Mouse (Mus musculus): ENCODE results near the gene Maml3.

Maml3 gene

DNA sequence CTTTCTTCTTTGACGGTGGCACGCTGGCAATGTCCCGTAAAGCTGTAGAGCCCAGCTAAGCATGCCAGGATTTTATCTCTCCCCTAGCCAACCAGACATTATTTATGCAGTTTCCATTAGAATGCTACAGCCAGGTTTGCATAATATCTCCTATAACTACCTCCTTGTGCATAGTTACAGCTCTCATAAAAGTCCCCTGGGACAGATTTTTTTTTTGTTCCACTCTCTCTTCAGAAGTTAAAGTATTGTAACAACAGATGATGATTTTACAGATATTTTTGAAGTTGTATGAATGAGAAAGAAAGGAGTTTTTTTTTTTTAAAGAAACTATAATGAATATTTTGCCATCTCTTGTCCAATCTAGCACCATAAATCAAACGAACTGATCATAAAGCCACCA is 232.1 kb downstream of the Maml3 start:
- DNase-seq (ENCODE audit: low spot score in 2 of 2): no peak

- no peak for DNase-seq (ENCODE audit: low spot score in 2 of 2)
These were observed 233.5 kb downstream of the Maml3 start for GRCm38 (mm10) chr3:51871346-51871745.

DNA sequence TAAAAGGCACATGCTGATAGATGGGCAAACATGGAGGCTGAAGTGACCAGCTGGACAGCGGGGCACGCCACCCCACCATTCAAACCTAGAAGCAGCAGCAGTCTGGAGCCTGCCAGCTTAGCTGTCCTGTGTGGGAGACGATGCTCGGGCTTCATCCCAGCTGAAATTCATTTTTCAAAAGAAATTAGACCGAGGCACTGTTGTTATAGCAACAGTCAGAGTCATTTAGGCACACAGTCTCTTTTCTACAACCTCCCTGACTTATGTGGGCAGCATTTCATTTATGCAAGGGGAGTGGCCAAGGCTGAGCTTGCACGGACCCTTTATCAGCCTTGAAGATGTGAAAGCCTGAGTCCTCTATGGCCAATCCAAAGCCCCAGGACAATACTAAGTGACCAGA is 234.9 kb downstream of the Maml3 start:
- DNase-seq (ENCODE audit: low spot score in 2 of 2): no peak

- no peak for DNase-seq (ENCODE audit: low spot score in 2 of 2)
These were observed 236.0 kb downstream of the Maml3 start for GRCm38 (mm10) chr3:51868857-51869256.

DNA sequence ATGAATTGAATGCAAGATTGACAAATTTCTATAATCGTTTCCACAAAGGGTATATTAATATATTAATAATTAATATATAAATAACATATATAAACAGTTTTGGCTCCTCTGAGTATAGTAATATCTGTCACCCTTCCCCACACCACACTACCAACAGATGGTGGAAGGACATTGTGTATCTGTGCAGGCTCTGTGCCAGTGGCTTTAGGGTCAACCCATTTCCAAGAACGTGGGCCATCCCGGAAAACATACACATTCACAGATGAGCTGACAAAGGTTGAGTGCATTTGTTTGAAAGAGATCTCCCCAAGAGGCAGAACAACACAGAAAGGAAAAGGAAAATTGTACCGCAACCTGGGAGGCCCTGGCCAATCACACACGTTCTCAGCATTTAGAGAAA is 238.4 kb downstream of the Maml3 start:
- DNase-seq (ENCODE audit: low spot score in 2 of 2): no peak

DNA sequence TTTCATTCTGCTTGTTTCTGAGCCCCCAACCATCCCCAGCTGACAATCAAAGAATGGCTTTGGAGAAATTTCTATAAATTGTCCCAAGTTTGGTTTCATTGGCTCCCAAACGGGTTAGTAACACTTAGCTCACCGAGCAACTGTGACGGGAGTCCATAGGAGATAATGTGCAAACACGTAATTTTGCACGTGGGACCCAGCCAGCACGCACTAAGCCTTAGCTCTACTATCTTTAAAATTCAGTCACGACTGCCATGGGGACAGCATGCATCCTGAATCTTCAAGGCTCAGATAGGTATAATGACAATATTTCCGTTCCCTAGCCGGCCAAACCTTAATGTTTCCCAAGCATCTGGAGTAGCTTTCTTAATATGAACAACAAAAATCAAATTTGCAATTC is 243.2 kb downstream of the Maml3 start:
- no peak for DNase-seq (ENCODE audit: low spot score in 2 of 2)

GRCm38 (mm10) chr3:51860458-51860857 is 244.4 kb downstream of the Maml3 start:
- DNase-seq (ENCODE audit: low spot score in 2 of 2): no peak

DNA sequence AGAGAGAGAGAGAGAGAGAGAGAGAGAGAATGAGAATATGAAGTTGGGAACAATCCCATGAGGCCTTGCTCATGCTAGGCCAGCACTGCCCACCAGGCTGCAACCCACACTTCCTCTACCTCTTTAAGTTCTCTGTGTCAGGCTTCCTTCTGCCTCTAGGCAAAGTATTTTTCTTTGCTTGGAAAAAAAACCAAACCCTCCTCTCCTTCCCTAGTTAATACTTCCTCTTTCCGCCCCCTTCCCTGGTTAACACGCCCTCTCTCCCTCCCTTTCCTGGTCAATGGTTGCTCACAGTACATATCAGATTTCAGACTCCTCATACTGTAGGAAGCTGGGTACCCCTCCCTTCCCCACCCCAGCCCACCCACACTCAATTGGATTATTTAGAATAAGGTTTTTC is 245.7 kb downstream of the Maml3 start:
- DNase-seq (ENCODE audit: low spot score in 2 of 2): no peak

GRCm38 (mm10) chr3:51854152-51854551 is 250.7 kb downstream of the Maml3 start:
- DNase-seq (ENCODE audit: low spot score in 2 of 2): no peak

DNA sequence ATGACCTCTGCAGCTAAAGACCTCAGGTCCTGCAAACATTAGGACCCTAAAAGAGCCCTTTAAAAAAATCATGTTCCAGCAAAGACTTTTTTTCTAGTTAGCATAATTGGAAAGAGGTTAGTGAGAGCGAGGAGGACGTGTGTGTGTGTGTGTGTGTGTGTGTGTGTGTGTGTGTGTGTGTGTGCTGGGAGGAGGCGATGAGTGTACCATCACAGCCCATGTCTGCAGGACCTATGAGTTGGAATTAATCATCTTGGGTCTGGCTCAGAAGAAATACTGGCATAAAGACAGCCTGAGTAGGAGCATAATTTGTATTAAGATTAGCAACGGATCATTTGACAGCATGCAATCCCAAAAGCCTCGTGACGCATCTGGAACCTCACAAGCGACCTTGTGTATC is 251.3 kb downstream of the Maml3 start:
- DNase-seq (ENCODE audit: low spot score in 2 of 2): no peak

DNA sequence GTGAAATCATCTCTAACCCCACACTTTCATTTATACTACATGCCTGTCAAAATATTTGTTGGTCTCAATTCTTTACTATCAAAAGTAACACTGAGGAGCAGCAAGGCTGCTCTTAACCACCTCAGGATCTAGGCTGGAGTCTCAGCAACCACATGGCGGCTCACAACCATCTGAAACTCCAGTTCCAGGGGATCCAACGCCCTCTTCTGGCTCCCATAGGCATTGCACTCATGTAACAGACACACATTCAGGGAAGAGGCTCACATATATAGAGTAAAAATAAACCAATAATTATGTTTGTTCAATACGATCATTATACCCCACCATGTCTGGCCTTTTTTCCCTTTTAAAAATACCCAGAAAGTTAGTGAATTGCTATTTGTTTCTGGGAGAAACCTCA is 252.2 kb downstream of the Maml3 start:
- DNase-seq (ENCODE audit: low spot score in 2 of 2): no peak

DNA sequence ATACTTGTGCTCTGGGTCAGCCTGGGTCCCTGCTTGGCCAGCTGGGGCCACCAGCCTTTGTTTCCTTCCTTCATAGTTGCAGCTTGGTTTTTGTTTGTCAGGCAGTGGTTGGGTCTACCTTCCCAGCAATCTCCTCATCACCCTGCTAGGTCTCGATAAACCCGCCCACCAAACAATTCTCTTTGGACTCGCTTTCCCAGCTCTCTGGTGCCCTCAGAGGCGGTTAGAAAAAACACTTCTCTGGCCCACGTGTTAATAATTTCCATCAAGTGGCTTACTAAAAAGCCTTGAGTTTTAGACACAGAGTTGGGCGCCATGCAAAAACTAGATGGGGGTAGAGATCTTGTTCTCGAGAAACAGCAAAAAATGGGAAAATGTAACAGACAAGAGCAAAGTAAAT is 253.3 kb downstream of the Maml3 start:
- no peak for DNase-seq (ENCODE audit: low spot score in 2 of 2)

DNA sequence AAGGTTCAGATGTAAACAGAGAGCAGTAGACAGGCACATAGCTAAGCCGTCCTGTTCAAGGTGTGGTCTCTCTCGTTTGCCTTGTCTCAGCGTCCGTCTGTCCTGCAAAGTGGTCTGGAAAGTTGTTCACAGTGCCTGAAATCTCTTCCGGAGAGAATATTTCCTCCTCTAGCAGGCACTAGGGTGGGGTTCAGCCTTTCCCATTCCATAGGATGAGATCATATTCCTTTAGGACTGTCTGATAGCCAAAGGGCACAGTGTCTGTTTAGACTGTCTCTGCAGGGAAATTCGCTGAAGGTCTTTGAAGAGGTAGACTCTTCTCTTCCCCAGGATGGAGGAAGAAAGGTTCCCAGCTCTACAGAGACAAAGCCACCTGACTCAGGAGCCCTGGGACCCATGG is 255.4 kb downstream of the Maml3 start:
- no peak for DNase-seq (ENCODE audit: low spot score in 2 of 2)

- no peak for DNase-seq (ENCODE audit: low spot score in 2 of 2)
These were observed 257.6 kb downstream of the Maml3 start for GRCm38 (mm10) chr3:51847262-51847661.

DNA sequence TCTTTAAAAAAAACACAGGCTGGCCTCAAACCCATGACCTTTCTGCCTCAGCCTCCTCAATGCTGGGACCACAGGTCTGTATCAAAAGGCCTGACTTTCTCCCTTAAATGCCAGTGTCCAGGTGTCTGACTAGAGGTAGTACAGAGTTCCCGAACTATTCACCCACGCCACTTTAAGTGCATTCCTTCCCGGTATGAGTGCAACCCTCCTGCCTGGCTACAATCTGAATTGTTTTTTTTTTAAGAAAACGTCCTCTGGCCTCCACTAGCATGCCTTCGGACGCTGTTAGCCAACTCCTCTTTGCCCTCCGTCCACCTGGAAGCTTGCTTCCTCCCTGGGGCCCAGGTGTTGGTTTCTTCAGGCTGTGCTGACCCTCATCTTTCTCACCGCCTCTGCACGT is 260.6 kb downstream of the Maml3 start:
- DNase-seq (ENCODE audit: low spot score in 2 of 2): no peak

DNA sequence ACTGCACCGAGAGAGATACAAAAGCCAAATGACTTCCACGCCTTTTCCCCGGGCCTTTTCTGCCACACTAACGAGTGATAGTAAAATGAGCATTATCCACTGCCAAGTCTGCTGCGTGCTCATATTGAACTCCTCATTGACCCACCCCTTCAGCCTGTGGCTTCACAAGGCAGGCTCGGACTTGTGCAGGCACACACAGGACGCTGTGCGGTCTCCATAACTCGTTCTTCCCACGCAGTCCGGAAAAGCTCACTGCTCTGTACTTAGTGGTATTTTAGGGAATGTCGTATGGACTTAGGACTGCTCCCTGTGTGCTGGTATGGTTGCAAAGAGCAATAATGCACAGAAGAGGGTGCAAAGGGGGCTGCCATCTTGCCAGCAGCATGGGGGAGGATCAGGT is 262.7 kb downstream of the Maml3 start:
- DNase-seq (ENCODE audit: low spot score in 2 of 2): no peak

DNA sequence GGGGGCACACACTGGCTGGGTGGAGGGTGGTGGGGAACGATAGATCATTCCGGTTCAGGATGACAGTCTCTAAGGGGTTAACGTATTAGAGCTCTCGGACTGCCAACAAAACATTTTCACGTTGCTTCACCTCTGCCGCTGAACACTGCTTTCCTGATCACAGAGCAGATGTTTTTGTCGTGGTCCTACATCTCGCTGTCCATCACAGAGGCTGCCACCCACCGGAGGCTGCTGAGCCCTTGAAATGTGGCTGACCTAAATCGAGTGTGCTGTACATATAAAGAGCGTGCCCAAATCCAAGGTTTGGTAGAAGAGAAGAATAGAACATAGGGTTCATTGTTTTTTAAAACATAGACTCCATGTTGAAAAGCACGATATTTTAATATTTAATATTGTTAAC is 263.3 kb downstream of the Maml3 start:
- no peak for DNase-seq (ENCODE audit: low spot score in 2 of 2)

GRCm38 (mm10) chr3:51841177-51841576 is 263.7 kb downstream of the Maml3 start:
- DNase-seq (ENCODE audit: low spot score in 2 of 2): no peak

GRCm38 (mm10) chr3:51840095-51840805 is 264.6 kb downstream of the Maml3 start:
- DNase-seq (ENCODE audit: low spot score in 2 of 2): no peak

GRCm38 (mm10) chr3:51839353-51839715 is 265.5 kb downstream of the Maml3 start:
- DNase-seq (ENCODE audit: low spot score in 2 of 2): no peak

- no peak for DNase-seq (ENCODE audit: low spot score in 2 of 2)
These were observed 266.1 kb downstream of the Maml3 start for GRCm38 (mm10) chr3:51838696-51839352.

DNA sequence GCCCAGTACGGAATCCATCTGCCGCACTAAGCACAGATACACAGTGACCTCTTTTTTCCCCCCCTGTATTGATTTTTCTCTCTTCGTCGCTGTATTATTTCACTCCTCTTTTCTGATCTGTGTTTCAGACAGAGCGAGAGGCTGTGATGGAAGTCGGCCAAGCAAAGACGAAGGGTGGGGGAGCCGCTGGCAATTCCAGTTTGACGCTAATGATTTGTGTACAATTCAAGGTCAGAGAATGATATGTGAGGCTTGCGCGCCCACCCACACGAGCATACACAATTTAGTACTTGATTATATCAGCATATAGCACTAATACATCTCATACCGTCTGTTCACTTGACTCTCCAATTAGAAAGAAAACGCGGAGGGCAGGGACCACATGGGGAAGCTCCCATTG is 271.9 kb downstream of the Maml3 start:
- DNase-seq (ENCODE audit: low spot score in 2 of 2): no peak

DNA sequence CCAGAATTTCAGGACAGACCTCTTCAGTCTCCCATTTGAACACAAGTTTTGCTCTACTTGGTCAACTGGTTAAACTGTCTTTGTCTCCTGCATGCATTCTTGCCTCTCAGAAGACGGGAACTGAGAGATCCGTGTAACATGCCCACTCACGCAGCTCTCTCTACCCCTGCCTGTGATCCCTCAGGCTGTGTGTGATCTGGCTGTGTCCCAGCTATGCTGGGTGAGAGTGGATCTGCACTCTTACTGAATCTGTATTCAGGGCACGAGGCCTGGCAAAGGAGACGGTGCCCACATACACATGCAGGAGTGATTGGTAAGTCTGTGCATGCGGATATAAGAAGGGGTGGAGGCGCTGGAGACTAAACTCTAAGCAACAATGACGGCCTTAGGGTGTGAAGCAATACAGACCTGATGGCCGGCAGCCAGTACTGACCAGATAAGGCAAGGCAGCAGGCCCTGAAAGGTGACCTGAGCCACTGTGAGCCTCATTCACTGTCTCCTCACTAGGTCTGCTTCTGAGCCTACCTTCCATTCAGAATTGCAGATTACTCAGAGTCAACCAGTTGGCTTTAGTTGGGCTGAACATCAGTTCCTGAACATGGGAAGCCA is 274.0 kb downstream of the Maml3 start:
- DNase-seq (ENCODE audit: low spot score in 2 of 2): no peak

Measured in frontal cortex, postnatal 25 days (tissue).